9 mouse cellular contexts compared by ENCODE assay signal in genomic region chr15:85131275-85132192, GRCm38 (mm10). TPM values are rescaled to one million over a fixed set of nuclear protein-coding genes. Genes with fewer than 3 reads are reported as not detected.
DNase-seq lines count a peak whose midpoint lies in the region; ATAC-seq and TF ChIP-seq lines count a peak whose summit lies in the region.
"Had no signal": no experiment of that assay in that cellular context is flagged by ENCODE, and none has a peak within 500 bp of the region (broad histone marks: within the 10 kb centered on the region; RNA-seq: fewer than 3 reads in every experiment).

Smc1b (minus strand) TSS chr15:85131964.
Ribc2 (plus strand) TSS chr15:85132078.

- 33% methylated on average over 57 of the region's 58 CpGs for WGBS in forebrain, embryonic 11.5 days
- 31% methylated on average over 54 of the region's 58 CpGs for WGBS in heart, postnatal 0 days
- WGBS in liver, embryonic 11.5 days = 30% methylated on average over 57 of the region's 58 CpGs
- WGBS in neural tube, embryonic 14.5 days = 32% methylated on average over 53 of the region's 58 CpGs

- H3K9ac ChIP-seq in forebrain, embryonic 11.5 days (ENCODE audit: low read length) = peak within 1 kb of the TSS; percentile 20
- H3K9ac ChIP-seq in heart, postnatal 0 days (replicated peaks; ENCODE audit: low read depth, low read length) = no peak within 1 kb of the TSS
- no peak within 1 kb of the TSS for H3K9ac ChIP-seq in liver, embryonic 11.5 days (ENCODE audit: low read depth, low read length)
- no peak within 1 kb of the TSS for H3K9ac ChIP-seq in neural tube, embryonic 14.5 days (replicated peaks; ENCODE audit: low read depth, low read length)

- TF ChIP-seq CTCF in heart, postnatal 0 days (IDR thresholded peaks at IDR 0.05; ENCODE audit: low read depth) = no peak

- DNase-seq in adrenal gland, adult (ENCODE audit: inconsistent age in 2 of 2, low spot score in 1 of 2) = peak; percentile 36 to 69
- DNase-seq in adrenal gland, adult 8-10 months = no peak
- DNase-seq in forebrain, embryonic 11.5 days (ENCODE audit: low spot score) = peak; percentile 90
- peak; percentile 55 for DNase-seq in heart, postnatal 0 days (ENCODE audit: low spot score)
- peak; percentile 68 to 83 for DNase-seq in kidney, postnatal 25 days
- peak; percentile 65 for DNase-seq in liver, embryonic 11.5 days (ENCODE audit: low spot score)
- DNase-seq in urinary bladder, postnatal 14 days (ENCODE audit: low spot score) = peak; percentile 78

- peak; percentile 61 for ATAC-seq in forebrain, embryonic 11.5 days (replicated peaks; ENCODE audit: low FRiP score)
- no peak for ATAC-seq in heart, postnatal 0 days (ENCODE audit: insufficient read depth, low read depth)
- ATAC-seq in liver, embryonic 11.5 days (replicated peaks; ENCODE audit: low FRiP score) = no peak
- peak; percentile 51; the same call in 1 of the 2 replicates for ATAC-seq in neural tube, embryonic 14.5 days (ENCODE audit: low read depth)

- peaks cover 4% of the 10 kb centered on the region; the same call in 1 of the 2 replicates for H3K9me3 ChIP-seq in forebrain, embryonic 11.5 days (ENCODE audit: control insufficient read depth, low read length)
- H3K9me3 ChIP-seq in heart, postnatal 0 days (replicated peaks; ENCODE audit: control insufficient read depth, low read length) = no peaks in the 10 kb centered on the region
- no peaks in the 10 kb centered on the region for H3K9me3 ChIP-seq in liver, embryonic 11.5 days (ENCODE audit: control insufficient read depth, low read length)
- H3K9me3 ChIP-seq in neural tube, embryonic 14.5 days (ENCODE audit: control insufficient read depth, low read length) = no peaks in the 10 kb centered on the region

- no peak within 1 kb of the TSS for H3K27ac ChIP-seq in forebrain, embryonic 11.5 days (ENCODE audit: low read depth, low read length)
- no peak within 1 kb of the TSS for H3K27ac ChIP-seq in heart, postnatal 0 days (ENCODE audit: low read depth)
- H3K27ac ChIP-seq in liver, embryonic 11.5 days (ENCODE audit: low read depth, low read length) = no peak within 1 kb of the TSS
- H3K27ac ChIP-seq in neural tube, embryonic 14.5 days (ENCODE audit: low read depth, low read length) = no peak within 1 kb of the TSS

- H3K4me2 ChIP-seq in forebrain, embryonic 11.5 days (ENCODE audit: low read depth, low read length, severe bottlenecking) = peak within 1 kb of the TSS; percentile 61
- H3K4me2 ChIP-seq in heart, postnatal 0 days (ENCODE audit: low read depth, low read length) = peak within 1 kb of the TSS; percentile 39
- peak within 1 kb of the TSS; percentile 56 for H3K4me2 ChIP-seq in liver, embryonic 11.5 days
- H3K4me2 ChIP-seq in neural tube, embryonic 14.5 days (ENCODE audit: low read depth, low read length) = peak within 1 kb of the TSS; percentile 65

- no peaks in the 10 kb centered on the region for H3K4me1 ChIP-seq in forebrain, embryonic 11.5 days (replicated peaks; ENCODE audit: control insufficient read depth, insufficient read depth, low read length)
- H3K4me1 ChIP-seq in heart, postnatal 0 days (ENCODE audit: control insufficient read depth, insufficient read depth) = no peaks in the 10 kb centered on the region
- no peaks in the 10 kb centered on the region for H3K4me1 ChIP-seq in liver, embryonic 11.5 days (replicated peaks; ENCODE audit: control insufficient read depth, insufficient read depth, low read length)
- H3K4me1 ChIP-seq in neural tube, embryonic 14.5 days (ENCODE audit: control insufficient read depth, insufficient read depth, low read length) = no peaks in the 10 kb centered on the region

- no peaks in the 10 kb centered on the region for H3K36me3 ChIP-seq in forebrain, embryonic 11.5 days (ENCODE audit: control insufficient read depth, insufficient read depth, low read length)
- H3K36me3 ChIP-seq in heart, postnatal 0 days (replicated peaks; ENCODE audit: control insufficient read depth, insufficient read depth, low read length) = no peaks in the 10 kb centered on the region
- no peaks in the 10 kb centered on the region for H3K36me3 ChIP-seq in liver, embryonic 11.5 days (ENCODE audit: control insufficient read depth, insufficient read depth, low read length)
- H3K36me3 ChIP-seq in neural tube, embryonic 14.5 days (ENCODE audit: control insufficient read depth, insufficient read depth, low read length) = no peaks in the 10 kb centered on the region

- peaks cover 2% of the 10 kb centered on the region; the same call in 1 of the 2 replicates for H3K27me3 ChIP-seq in forebrain, embryonic 11.5 days (ENCODE audit: control insufficient read depth, insufficient read depth, low read length)
- peaks cover 12% of the 10 kb centered on the region for H3K27me3 ChIP-seq in heart, postnatal 0 days (ENCODE audit: control insufficient read depth, insufficient read depth, low read length)
- H3K27me3 ChIP-seq in liver, embryonic 11.5 days (replicated peaks; ENCODE audit: control insufficient read depth, insufficient read depth, low read length) = peaks cover 7% of the 10 kb centered on the region
- 0 out of 2 replicates have a peak, but pooled peaks cover 2% of the 10 kb centered on the region for H3K27me3 ChIP-seq in neural tube, embryonic 14.5 days (ENCODE audit: control insufficient read depth, insufficient read depth, low read length)

- no peak for TF ChIP-seq EP300 in heart, postnatal 0 days (IDR thresholded peaks at IDR 0.05; ENCODE audit: low read depth)

- H3K4me3 ChIP-seq in forebrain, embryonic 11.5 days (ENCODE audit: low read depth, low read length) = peak within 1 kb of the TSS; percentile 22
- H3K4me3 ChIP-seq in heart, postnatal 0 days (ENCODE audit: low read depth, low read length) = peak within 1 kb of the TSS; percentile 21
- peak within 1 kb of the TSS; percentile 33 for H3K4me3 ChIP-seq in liver, embryonic 11.5 days (ENCODE audit: low read depth, low read length)
- peak within 1 kb of the TSS; percentile 34 for H3K4me3 ChIP-seq in neural tube, embryonic 14.5 days (ENCODE audit: low read depth, low read length)

RNA-seq across cellular contexts. Expression of gene Smc1b, which starts in this region (rescaled TPM):
- not detected for total RNA-seq in adrenal gland, adult 8-10 months (2022)
- 0.07 and 0.12 TPM in 2 replicates for polyA plus RNA-seq in forebrain, embryonic 11.5 days (2014; fragmentation: Nextera tagmentation; extraction: Ambion mirVana)
- total RNA-seq in heart, postnatal 0 days (2014; rRNA removed; ENCODE audit: low replicate concordance) = not detected in 2 replicates
- polyA plus RNA-seq in heart, postnatal 0 days (2015; fragmentation: Nextera tagmentation; extraction: Ambion mirVana) = 0.04 and 0.15 TPM in 2 replicates
- polyA plus RNA-seq in liver, embryonic 11.5 days (2014; fragmentation: Nextera tagmentation; extraction: Ambion mirVana) = 0.04 and 0.06 TPM in 2 replicates
- polyA plus RNA-seq in neural tube, embryonic 14.5 days (2014; fragmentation: Nextera tagmentation; extraction: Ambion mirVana) = 0.08 and 0.35 TPM in 2 replicates
- polyA plus RNA-seq: gonadal fat pad, adult 2 months had no signal

RNA-seq across cellular contexts. Expression of gene Ribc2, which starts in this region (rescaled TPM):
- total RNA-seq in adrenal gland, adult 8-10 months (2022) = under 1 TPM in 1 of 4 experiments, not detected in 3; 0.16 TPM
- 0.47 and 0.95 TPM in 2 replicates for polyA plus RNA-seq in forebrain, embryonic 11.5 days (2014; fragmentation: Nextera tagmentation; extraction: Ambion mirVana)
- total RNA-seq in heart, postnatal 0 days (2014; rRNA removed; ENCODE audit: low replicate concordance) = not detected in 2 replicates
- 0.11 and 0.14 TPM in 2 replicates for polyA plus RNA-seq in heart, postnatal 0 days (2015; fragmentation: Nextera tagmentation; extraction: Ambion mirVana)
- 0.15 and 0.25 TPM in 2 replicates for polyA plus RNA-seq in liver, embryonic 11.5 days (2014; fragmentation: Nextera tagmentation; extraction: Ambion mirVana)
- 0.37 and 0.83 TPM in 2 replicates for polyA plus RNA-seq in neural tube, embryonic 14.5 days (2014; fragmentation: Nextera tagmentation; extraction: Ambion mirVana)

Comparison
In these comparisons a context has a peak if more than half of its experiments do, and no peak if none do; other contexts are left out.
1. Peak in DNase-seq, ATAC-seq, H3K4me3 ChIP-seq, H3K9ac ChIP-seq and H3K4me2 ChIP-seq in forebrain, embryonic 11.5 days; RNA of the genes that start here not detected or under 1 TPM.
2. Peak in DNase-seq, H3K4me3 ChIP-seq and H3K4me2 ChIP-seq in heart, postnatal 0 days; RNA of the genes that start here not detected or under 1 TPM.
3. Peak in DNase-seq, H3K4me3 ChIP-seq and H3K4me2 ChIP-seq in liver, embryonic 11.5 days; RNA of the genes that start here not detected or under 1 TPM.
4. Peak in ATAC-seq, H3K4me3 ChIP-seq and H3K4me2 ChIP-seq in neural tube, embryonic 14.5 days; RNA of the genes that start here not detected or under 1 TPM.